Mouse (Mus musculus): ENCODE results near the gene Foxf2.

The Foxf2 gene

GRCm38 (mm10) chr13:31625333-31626101 lies at the start of gene Foxf2:
Gene Foxf2 (plus strand): TSS chr13:31625816.
- no peak for DNase-seq

GRCm38 (mm10) chr13:31576696-31577095 lies 48.9 kb upstream of the Foxf2 start:
- DNase-seq: no peak

GRCm38 (mm10) chr13:31577576-31577975 lies 48.0 kb upstream of the Foxf2 start:
- DNase-seq: no peak

- no peak for DNase-seq
Observed at GRCm38 (mm10) chr13:31578389-31578788, 47.2 kb upstream of the Foxf2 start.

- DNase-seq: no peak
Observed at GRCm38 (mm10) chr13:31579866-31580265, 45.8 kb upstream of the Foxf2 start.

- no peak for DNase-seq
Observed at GRCm38 (mm10) chr13:31587341-31587740, 38.3 kb upstream of the Foxf2 start.

- DNase-seq: no peak
Observed at GRCm38 (mm10) chr13:31599576-31599975, 26.0 kb upstream of the Foxf2 start.

- no peak for DNase-seq
Observed at GRCm38 (mm10) chr13:31603964-31604363, 21.7 kb upstream of the Foxf2 start.

GRCm38 (mm10) chr13:31614724-31615465 lies 10.7 kb upstream of the Foxf2 start:
- DNase-seq: no peak

- DNase-seq: no peak
Observed at GRCm38 (mm10) chr13:31615561-31616165, 10.0 kb upstream of the Foxf2 start.

- no peak for DNase-seq
Observed at GRCm38 (mm10) chr13:31618001-31618400, 7.6 kb upstream of the Foxf2 start.

GRCm38 (mm10) chr13:31618416-31618815 lies 7.2 kb upstream of the Foxf2 start:
- peak; percentile 25 for DNase-seq

GRCm38 (mm10) chr13:31618919-31619655 lies 6.5 kb upstream of the Foxf2 start:
- DNase-seq: no peak

GRCm38 (mm10) chr13:31619826-31620498 lies 5.7 kb upstream of the Foxf2 start:
- no peak for DNase-seq

GRCm38 (mm10) chr13:31620499-31620847 lies 5.1 kb upstream of the Foxf2 start:
- DNase-seq: no peak

GRCm38 (mm10) chr13:31620937-31621336 lies 4.7 kb upstream of the Foxf2 start:
- DNase-seq: no peak

- no peak for DNase-seq
Observed at GRCm38 (mm10) chr13:31621741-31622140, 3.9 kb upstream of the Foxf2 start.

- DNase-seq: no peak
Observed at GRCm38 (mm10) chr13:31622371-31622770, 3.2 kb upstream of the Foxf2 start.

GRCm38 (mm10) chr13:31623291-31623690 lies 2.3 kb upstream of the Foxf2 start:
- DNase-seq: no peak

GRCm38 (mm10) chr13:31623906-31624860 lies 1.4 kb upstream of the Foxf2 start:
- DNase-seq: no peak

GRCm38 (mm10) chr13:31624966-31625332 lies 667 bp upstream of the Foxf2 start:
- DNase-seq: no peak

Measured in cerebellum, adult 8-10 months (tissue).